Mouse (Mus musculus) megakaryocyte, embryonic 14.5 days (primary cell): ENCODE data around the gene Phf13. TPM values are rescaled to one million over a fixed set of nuclear protein-coding genes. Genes with fewer than 3 reads are reported as not detected.

ENCODE experiments used
- H3K27me3 ChIP-seq: replicated peaks from 2 replicates; pipeline ENCODE3; 2012; ENCODE audit warnings: inconsistent platforms
- H3K36me3 ChIP-seq: replicated peaks from 2 replicates; pipeline ENCODE3; 2012; ENCODE audit warnings: low read length, inconsistent platforms, mixed read lengths
- H3K4me1 ChIP-seq: 2 replicates; pipeline ENCODE4 v1.6.1; 2012; ENCODE audit warnings: inconsistent platforms
- H3K4me3 ChIP-seq: replicated peaks from 2 replicates; pipeline ENCODE3; 2012; ENCODE audit warnings: moderate library complexity, mild to moderate bottlenecking, inconsistent platforms
- H3K9me3 ChIP-seq: 2 replicates; pipeline ENCODE4 v1.6.1; 2012; ENCODE audit warnings: inconsistent platforms
- FLI1 ChIP-seq: IDR thresholded peaks from 2 replicates; pipeline ENCODE4 v1.6.1; 2012; ENCODE audit warnings: low read length, inconsistent platforms, mixed read lengths
- GATA1 ChIP-seq: IDR thresholded peaks from 3 replicates; pipeline ENCODE4 v1.6.1; 2012; ENCODE audit warnings: mixed read lengths, low read length, inconsistent platforms, borderline replicate concordance
- polyA plus RNA-seq: library from polyadenylated mRNA; stranded (reverse); fragments of >175 nt; gene quantifications from 2 replicates; pipeline ENCODE4 v1.2.3, GENCODE M21; 2012; ENCODE audit warnings: low replicate concordance; ENCODE audit not compliant: insufficient read depth

Phf13 gene
- polyA plus RNA-seq, 1 experiment, result 3.9 TPM

GRCm38 (mm10) chr4:152029997-152030396, 33.9 kb upstream of the Phf13 start:
- Histone ChIP-seq H3K9me3 (no peaks in the 10 kb centered on the region), H3K27me3 (peaks cover 7% of the 10 kb centered on the region), H3K4me1 (peaks cover 57% of the 10 kb centered on the region), H3K36me3 (peaks cover 40% of the 10 kb centered on the region), H3K4me3 (no peak overlapping the region)
- no peak for TF ChIP-seq GATA1
- no peak for TF ChIP-seq FLI1

GRCm38 (mm10) chr4:152029087-152029486, 33.0 kb upstream of the Phf13 start:
- H3K4me3 ChIP-seq, result no peak overlapping the region
- H3K4me1 ChIP-seq, result peaks cover 57% of the 10 kb centered on the region
- no peaks in the 10 kb centered on the region for H3K9me3 ChIP-seq
- H3K36me3 ChIP-seq, result peaks cover 49% of the 10 kb centered on the region
- TF ChIP-seq GATA1, result no peak
- no peak for TF ChIP-seq FLI1
- peaks cover 7% of the 10 kb centered on the region for H3K27me3 ChIP-seq

GRCm38 (mm10) chr4:152028456-152028855, 32.4 kb upstream of the Phf13 start:
- H3K9me3 ChIP-seq, result no peaks in the 10 kb centered on the region
- H3K36me3 ChIP-seq, result peaks cover 51% of the 10 kb centered on the region
- no peak for TF ChIP-seq FLI1
- no peak for TF ChIP-seq GATA1
- H3K4me1 ChIP-seq, result peaks cover 56% of the 10 kb centered on the region
- peak overlapping the region; percentile 98 for H3K4me3 ChIP-seq
- H3K27me3 ChIP-seq, result peaks cover 7% of the 10 kb centered on the region

- Histone ChIP-seq H3K4me3 (peak within 1 kb of the TSS; percentile 98), H3K27me3 (peaks cover 6% of the 10 kb centered on the region), H3K9me3 (no peaks in the 10 kb centered on the region), H3K36me3 (peaks cover 57% of the 10 kb centered on the region), H3K4me1 (peaks cover 65% of the 10 kb centered on the region)
- TF ChIP-seq GATA1, result no peak
- no peak for TF ChIP-seq FLI1
Observed at GRCm38 (mm10) chr4:152027524-152027923, 31.5 kb upstream of the Phf13 start, which contains the start of gene Zbtb48. TSS of gene Zbtb48 (minus strand) at chr4:152027671.

GRCm38 (mm10) chr4:152026751-152027508, 30.9 kb upstream of the Phf13 start:
- peaks cover 2% of the 10 kb centered on the region for H3K27me3 ChIP-seq
- TF ChIP-seq FLI1 (no peak), GATA1 (no peak)
- H3K4me3 ChIP-seq, result peak overlapping the region; percentile 98
- peaks cover 57% of the 10 kb centered on the region for H3K36me3 ChIP-seq
- no peaks in the 10 kb centered on the region for H3K9me3 ChIP-seq
- H3K4me1 ChIP-seq, result peaks cover 69% of the 10 kb centered on the region

- no peaks in the 10 kb centered on the region for H3K27me3 ChIP-seq
- H3K9me3 ChIP-seq, result no peaks in the 10 kb centered on the region
- H3K4me1 ChIP-seq, result peaks cover 76% of the 10 kb centered on the region
- peaks cover 68% of the 10 kb centered on the region for H3K36me3 ChIP-seq
- TF ChIP-seq GATA1, result no peak
- TF ChIP-seq FLI1, result no peak
- H3K4me3 ChIP-seq, result peak overlapping the region; percentile 2
Observed at GRCm38 (mm10) chr4:152024525-152024924, 28.5 kb upstream of the Phf13 start.

GRCm38 (mm10) chr4:152022506-152022905, 26.4 kb upstream of the Phf13 start:
- H3K27me3 ChIP-seq, result no peaks in the 10 kb centered on the region
- H3K9me3 ChIP-seq, result no peaks in the 10 kb centered on the region
- no peak overlapping the region for H3K4me3 ChIP-seq
- peaks cover 88% of the 10 kb centered on the region for H3K36me3 ChIP-seq
- no peak for TF ChIP-seq FLI1
- TF ChIP-seq GATA1, result no peak
- peaks cover 75% of the 10 kb centered on the region for H3K4me1 ChIP-seq

- TF ChIP-seq FLI1 (no peak), GATA1 (no peak)
- H3K27me3 ChIP-seq, result no peaks in the 10 kb centered on the region
- H3K36me3 ChIP-seq, result peaks cover 95% of the 10 kb centered on the region
- peaks cover 70% of the 10 kb centered on the region for H3K4me1 ChIP-seq
- H3K4me3 ChIP-seq, result no peak overlapping the region
- H3K9me3 ChIP-seq, result no peaks in the 10 kb centered on the region
Observed at GRCm38 (mm10) chr4:152021568-152022097, 25.6 kb upstream of the Phf13 start.

GRCm38 (mm10) chr4:152020024-152020423, 24.0 kb upstream of the Phf13 start:
- peaks cover 98% of the 10 kb centered on the region for H3K36me3 ChIP-seq
- TF ChIP-seq FLI1 (no peak), GATA1 (no peak)
- no peak overlapping the region for H3K4me3 ChIP-seq
- H3K9me3 ChIP-seq, result no peaks in the 10 kb centered on the region
- H3K27me3 ChIP-seq, result no peaks in the 10 kb centered on the region
- H3K4me1 ChIP-seq, result peaks cover 54% of the 10 kb centered on the region

GRCm38 (mm10) chr4:152019073-152019472, 23.0 kb upstream of the Phf13 start:
- Histone ChIP-seq H3K27me3 (no peaks in the 10 kb centered on the region), H3K9me3 (no peaks in the 10 kb centered on the region), H3K4me3 (no peak overlapping the region), H3K4me1 (peaks cover 52% of the 10 kb centered on the region), H3K36me3 (peaks cover 98% of the 10 kb centered on the region)
- TF ChIP-seq FLI1 (no peak), GATA1 (no peak)
